Mouse (Mus musculus) hindbrain, embryonic 15.5 days (tissue): ENCODE measurements at regions not wholly inside any gene's neighbourhood (a gene's known extent, or its start where the extent isn't known, plus 50 kb on each side); places are given as distances from the start of the nearest gene placed in this dataset.

ENCODE experiments used
- ATAC-seq: fragments of 200-750 bp; cut with Nextera tagmentation; 2 replicates; pipeline ENCODE4 v1.8.0; 2017; ENCODE audit warnings: low read depth, moderate number of reproducible peaks, moderate TSS enrichment; ENCODE audit not compliant: low FRiP score
- H3K27ac ChIP-seq: fragments of 300-500 bp; sonication (generic); replicated peaks from 2 replicates; pipeline ENCODE4 v1.5.1; 2015; ENCODE audit warnings: mild to moderate bottlenecking, inconsistent platforms
- H3K27me3 ChIP-seq: fragments of 300-500 bp; sonication (generic); 2 replicates; pipeline ENCODE4 v1.6.1; 2015; ENCODE audit warnings: control low read depth, inconsistent platforms
- H3K36me3 ChIP-seq: fragments of 300-500 bp; sonication (generic); 2 replicates; pipeline ENCODE4 v1.6.1; 2015; ENCODE audit warnings: control low read depth, inconsistent platforms
- H3K4me1 ChIP-seq: fragments of 300-500 bp; sonication (generic); replicated peaks from 2 replicates; pipeline ENCODE4 v1.6.1; 2015; ENCODE audit warnings: control low read depth, inconsistent platforms
- H3K4me2 ChIP-seq: fragments of 300-500 bp; sonication (generic); 2 replicates; pipeline ENCODE4 v1.6.1; 2015; ENCODE audit warnings: moderate library complexity, mild to moderate bottlenecking, inconsistent platforms
- H3K4me3 ChIP-seq: fragments of 300-500 bp; sonication (generic); 2 replicates; pipeline ENCODE4 v1.5.1; 2015; ENCODE audit warnings: mild to moderate bottlenecking, inconsistent platforms
- H3K9ac ChIP-seq: fragments of 300-500 bp; sonication (generic); 2 replicates; pipeline ENCODE4 v1.6.1; 2015; ENCODE audit warnings: inconsistent platforms
- H3K9me3 ChIP-seq: fragments of 300-500 bp; sonication (generic); 2 replicates; pipeline ENCODE4 v1.6.1; 2016; ENCODE audit warnings: control low read depth, inconsistent platforms
- WGBS: fragments of 180-500 bp; shearing (Covaris S2); methylation state at CpG from one replicate; pipeline ENCODE4 v1.1.7; 2015; 5-methylcytosine and 5-hydroxymethylcytosine counted together

GRCm38 (mm10) chr11:40850652-40851092 lies 95.6 kb upstream of the Ccng1 start:
- Histone ChIP-seq H3K9ac (no peak overlapping the region), H3K9me3 (no peaks in the 10 kb centered on the region), H3K4me1 (no peaks in the 10 kb centered on the region), H3K27ac (0 out of 2 replicates have a peak overlapping the region, but pooled peaks have one; percentile 20), H3K27me3 (no peaks in the 10 kb centered on the region), H3K36me3 (no peaks in the 10 kb centered on the region), H3K4me2 (no peak overlapping the region), H3K4me3 (no peak overlapping the region)
- WGBS, result 50% methylated on average over 4 of the region's 4 CpGs
- peak; percentile 45; the same call in 1 of the 2 replicates for ATAC-seq

- 86% methylated on average over 1 of the region's 1 CpGs for WGBS
- Histone ChIP-seq H3K4me1 (no peaks in the 10 kb centered on the region), H3K9me3 (no peaks in the 10 kb centered on the region), H3K27me3 (no peaks in the 10 kb centered on the region), H3K4me2 (no peak overlapping the region), H3K36me3 (no peaks in the 10 kb centered on the region), H3K4me3 (no peak overlapping the region), H3K9ac (no peak overlapping the region), H3K27ac (no peak overlapping the region)
- ATAC-seq, result no peak
Measured at GRCm38 (mm10) chr11:40846586-40846985, 91.5 kb upstream of the Ccng1 start.

DNA sequence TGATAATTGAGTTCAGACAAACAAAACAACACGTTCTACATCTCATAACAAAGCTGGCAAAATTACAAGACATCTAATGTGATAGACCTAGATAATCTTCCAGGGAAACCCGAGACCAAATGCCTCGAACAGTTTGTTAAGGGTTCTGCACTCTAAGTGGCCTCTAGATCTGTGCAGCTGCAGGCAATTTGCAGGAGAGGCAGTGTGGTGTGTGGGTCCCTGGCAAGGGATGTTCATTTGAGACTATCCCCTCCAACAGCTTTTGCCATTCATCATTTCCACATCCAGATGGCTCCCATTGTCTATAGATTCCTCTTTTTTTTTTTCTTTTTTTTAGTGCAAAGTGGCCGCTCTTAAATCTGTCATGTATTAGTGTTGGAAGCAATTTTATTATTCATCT lies 80.3 kb upstream of the Ccng1 start:
- Histone ChIP-seq H3K9ac (no peak overlapping the region), H3K4me3 (no peak overlapping the region), H3K36me3 (no peaks in the 10 kb centered on the region), H3K9me3 (no peaks in the 10 kb centered on the region), H3K27me3 (no peaks in the 10 kb centered on the region), H3K4me2 (no peak overlapping the region), H3K4me1 (no peaks in the 10 kb centered on the region), H3K27ac (no peak overlapping the region)
- ATAC-seq, result no peak
- WGBS, result 59% methylated on average over 4 of the region's 4 CpGs
